Mouse (Mus musculus): ENCODE results near the gene Megf6. TPM values are rescaled to one million over a fixed set of nuclear protein-coding genes. Genes with fewer than 3 reads are reported as not detected.

The Megf6 gene
- polyA plus RNA-seq, 1 experiment from 2014 or later = 43.7 TPM

GRCm38 (mm10) chr4:154141009-154141867 is 29.3 kb upstream of the Megf6 start:
- no peak for ATAC-seq (ENCODE audit: low FRiP score)
- peaks cover 2% of the 10 kb centered on the region; the same call in 1 of the 2 replicates for H3K36me3 ChIP-seq
- H3K27me3 ChIP-seq = peaks cover 55% of the 10 kb centered on the region
- peaks cover 33% of the 10 kb centered on the region for H3K4me1 ChIP-seq
- WGBS = 1% methylated on average over 42 of the region's 42 CpGs
- H3K4me3 ChIP-seq = 0 out of 2 replicates have a peak overlapping the region, but pooled peaks have one; percentile 1
- peak overlapping the region; percentile 89 for H3K4me2 ChIP-seq (replicated peaks)
- no peaks in the 10 kb centered on the region for H3K9me3 ChIP-seq (replicated peaks)
- no peak overlapping the region for H3K9ac ChIP-seq
- H3K27ac ChIP-seq = no peak overlapping the region

GRCm38 (mm10) chr4:154142211-154143040 is 28.1 kb upstream of the Megf6 start, which contains the start of gene Wrap73:
TSS of gene Wrap73 (plus strand) at chr4:154142372.
- 2% methylated on average over 49 of the region's 49 CpGs for WGBS
- Histone ChIP-seq H3K36me3 (peaks cover 7% of the 10 kb centered on the region; the same call in 1 of the 2 replicates), H3K4me3 (peak within 1 kb of the TSS; percentile 83), H3K9me3 (replicated peaks) (no peaks in the 10 kb centered on the region), H3K27ac (peak within 1 kb of the TSS; percentile 85; the same call in 1 of the 2 replicates), H3K9ac (peak within 1 kb of the TSS; percentile 89), H3K27me3 (peaks cover 43% of the 10 kb centered on the region), H3K4me1 (peaks cover 33% of the 10 kb centered on the region), H3K4me2 (replicated peaks) (peak within 1 kb of the TSS; percentile 89)
- peak; percentile 93 for ATAC-seq (ENCODE audit: low FRiP score)

GRCm38 (mm10) chr4:154144712-154145111 is 25.8 kb upstream of the Megf6 start:
- peaks cover 27% of the 10 kb centered on the region for H3K4me1 ChIP-seq
- peaks cover 20% of the 10 kb centered on the region for H3K27me3 ChIP-seq
- no peak for ATAC-seq (ENCODE audit: low FRiP score)
- no peak overlapping the region for H3K4me3 ChIP-seq
- no peak overlapping the region for H3K4me2 ChIP-seq (replicated peaks)
- 83% methylated on average over 3 of the region's 3 CpGs for WGBS
- no peaks in the 10 kb centered on the region for H3K9me3 ChIP-seq (replicated peaks)
- no peak overlapping the region for H3K27ac ChIP-seq
- H3K9ac ChIP-seq = no peak overlapping the region
- H3K36me3 ChIP-seq = peaks cover 23% of the 10 kb centered on the region

- no peaks in the 10 kb centered on the region for H3K9me3 ChIP-seq (replicated peaks)
- 85% methylated on average over 10 of the region's 10 CpGs for WGBS
- H3K36me3 ChIP-seq = peaks cover 37% of the 10 kb centered on the region
Measured at GRCm38 (mm10) chr4:154146342-154146741, 24.2 kb upstream of the Megf6 start.

GRCm38 (mm10) chr4:154154104-154154503 is 16.4 kb upstream of the Megf6 start:
- Histone ChIP-seq H3K9me3 (replicated peaks) (no peaks in the 10 kb centered on the region), H3K4me2 (replicated peaks) (no peak overlapping the region), H3K27ac (no peak overlapping the region), H3K36me3 (peaks cover 86% of the 10 kb centered on the region), H3K4me3 (no peak overlapping the region), H3K9ac (no peak overlapping the region), H3K27me3 (no peaks in the 10 kb centered on the region), H3K4me1 (peaks cover 11% of the 10 kb centered on the region)
- WGBS = 69% methylated on average over 11 of the region's 11 CpGs
- ATAC-seq (ENCODE audit: low FRiP score) = no peak

More at GRCm38 (mm10) chr4:154146342-154146741, 24.2 kb upstream of the Megf6 start:
- H3K4me2 ChIP-seq (replicated peaks) = no peak overlapping the region
- H3K27ac ChIP-seq = no peak overlapping the region
- H3K4me3 ChIP-seq = no peak overlapping the region
- H3K27me3 ChIP-seq = peaks cover 4% of the 10 kb centered on the region
- peaks cover 15% of the 10 kb centered on the region for H3K4me1 ChIP-seq
- no peak overlapping the region for H3K9ac ChIP-seq
- ATAC-seq (ENCODE audit: low FRiP score) = no peak

GRCm38 (mm10) chr4:154156050-154156449 is 14.5 kb upstream of the Megf6 start:
- no peak for ATAC-seq (ENCODE audit: low FRiP score)
- Histone ChIP-seq H3K4me2 (replicated peaks) (no peak overlapping the region), H3K27me3 (no peaks in the 10 kb centered on the region), H3K27ac (no peak overlapping the region), H3K9ac (no peak overlapping the region), H3K9me3 (replicated peaks) (no peaks in the 10 kb centered on the region), H3K4me1 (peaks cover 21% of the 10 kb centered on the region), H3K36me3 (peaks cover 70% of the 10 kb centered on the region), H3K4me3 (no peak overlapping the region)
- WGBS = 87% methylated on average over 7 of the region's 7 CpGs

GRCm38 (mm10) chr4:154157970-154158662 is 12.4 kb upstream of the Megf6 start:
- Histone ChIP-seq H3K4me2 (replicated peaks) (no peak overlapping the region), H3K36me3 (peaks cover 50% of the 10 kb centered on the region), H3K9ac (no peak overlapping the region), H3K27ac (no peak overlapping the region), H3K4me1 (peaks cover 27% of the 10 kb centered on the region), H3K4me3 (no peak overlapping the region), H3K9me3 (replicated peaks) (no peaks in the 10 kb centered on the region), H3K27me3 (no peaks in the 10 kb centered on the region)
- no peak for ATAC-seq (ENCODE audit: low FRiP score)
- WGBS = 95% methylated on average over 14 of the region's 14 CpGs

- H3K9me3 ChIP-seq (replicated peaks) = no peaks in the 10 kb centered on the region
- H3K9ac ChIP-seq = no peak overlapping the region
- ATAC-seq (ENCODE audit: low FRiP score) = peak; percentile 9; the same call in 1 of the 2 replicates
- H3K27ac ChIP-seq = no peak overlapping the region
- WGBS = 16% methylated on average over 6 of the region's 6 CpGs
- 0 out of 2 replicates have a peak overlapping the region, but pooled peaks have one; percentile 93 for H3K4me3 ChIP-seq
- peak overlapping the region; percentile 84; the same call in 1 of the 2 replicates for H3K4me2 ChIP-seq (replicated peaks)
- H3K36me3 ChIP-seq = peaks cover 44% of the 10 kb centered on the region
- H3K27me3 ChIP-seq = no peaks in the 10 kb centered on the region
- peaks cover 27% of the 10 kb centered on the region for H3K4me1 ChIP-seq
Measured at GRCm38 (mm10) chr4:154159002-154159401, 11.5 kb upstream of the Megf6 start.

- H3K9ac ChIP-seq = peak overlapping the region; percentile 91
- H3K27ac ChIP-seq = peak overlapping the region; percentile 52
- H3K27me3 ChIP-seq = no peaks in the 10 kb centered on the region
- peaks cover 38% of the 10 kb centered on the region for H3K36me3 ChIP-seq
- ATAC-seq (ENCODE audit: low FRiP score) = peak; percentile 59
- H3K4me2 ChIP-seq (replicated peaks) = peak overlapping the region; percentile 84
- H3K4me3 ChIP-seq = peak overlapping the region; percentile 93
- H3K4me1 ChIP-seq = peaks cover 26% of the 10 kb centered on the region
- H3K9me3 ChIP-seq (replicated peaks) = no peaks in the 10 kb centered on the region
- WGBS = 2% methylated on average over 28 of the region's 47 CpGs
Measured at GRCm38 (mm10) chr4:154159961-154160537, 10.5 kb upstream of the Megf6 start.

GRCm38 (mm10) chr4:154160538-154161390 is 9.8 kb upstream of the Megf6 start, which contains the start of gene Tprgl:
TSS of gene Tprgl (minus strand) at chr4:154160666.
- Histone ChIP-seq H3K27ac (peak within 1 kb of the TSS; percentile 52), H3K4me3 (peak within 1 kb of the TSS; percentile 93), H3K9ac (peak within 1 kb of the TSS; percentile 91), H3K4me2 (replicated peaks) (peak within 1 kb of the TSS; percentile 90), H3K9me3 (replicated peaks) (no peaks in the 10 kb centered on the region), H3K4me1 (peaks cover 23% of the 10 kb centered on the region), H3K36me3 (peaks cover 31% of the 10 kb centered on the region), H3K27me3 (no peaks in the 10 kb centered on the region)
- peak; percentile 95 for ATAC-seq (ENCODE audit: low FRiP score)
- WGBS = 1% methylated on average over 69 of the region's 75 CpGs
